Mouse (Mus musculus): Measurements from ENCODE around the gene Ice2.

DNA sequence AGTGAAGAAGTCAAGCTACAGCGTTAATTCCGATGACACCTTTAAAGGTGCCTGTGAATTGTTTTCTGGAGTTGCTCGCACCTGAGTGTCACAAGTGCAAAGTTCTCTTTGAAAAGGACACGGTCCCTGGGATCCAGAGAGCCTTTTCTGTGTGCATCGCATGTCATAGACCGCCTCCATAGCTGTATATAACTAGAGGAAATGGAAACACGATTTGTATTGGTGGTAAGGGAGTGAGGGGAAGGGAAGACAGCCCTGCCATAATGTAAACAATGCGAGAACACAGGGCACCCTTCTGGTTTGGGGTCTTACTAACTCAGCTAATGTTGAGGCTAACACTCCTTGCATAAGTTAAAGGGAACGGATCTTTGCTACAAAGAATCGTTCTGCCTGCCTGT lies 746 bp downstream of the Ice2 start:
- TF ChIP-seq CTCF (IDR thresholded peaks at IDR 0.05), result no peak
- no peak for TF ChIP-seq EP300 (IDR thresholded peaks at IDR 0.05)
